Mouse (Mus musculus): ENCODE results near the gene Spint5. TPM values are rescaled to one million over a fixed set of nuclear protein-coding genes. Genes with fewer than 3 reads are reported as not detected.

Spint5 gene
- total RNA-seq, 2 experiments from 2014 or later = not detected

DNA sequence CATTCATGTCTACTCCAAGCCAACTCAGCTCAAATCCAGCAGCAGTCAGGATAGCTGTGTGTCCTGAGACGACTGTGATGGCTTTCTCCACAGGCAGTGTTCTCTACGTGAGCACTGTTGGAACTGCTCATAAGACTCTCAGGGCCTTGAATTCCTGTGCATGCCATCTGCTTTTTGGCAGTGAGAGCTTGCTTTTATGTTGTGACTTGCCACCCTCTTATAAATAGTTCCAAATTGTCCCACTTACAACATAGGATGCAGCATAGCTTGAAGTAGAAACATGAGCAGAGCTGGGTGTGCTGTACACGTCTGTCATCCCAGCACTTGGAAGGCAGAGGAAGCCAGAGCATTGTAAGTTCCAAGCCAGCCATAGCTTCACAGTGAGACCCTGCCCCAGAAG lies 50.7 kb downstream of the Spint5 start:
- DNase-seq (ENCODE audit: extremely low spot score in 1 of 2, low spot score in 2 of 2) = no peak
- intact Hi-C loops (cut with DNase I) = no loop called here

Other genes starting within 250 kb of the Spint5 start
- not detected for gene Trp53tg5, start 241.6 kb upstream of the Spint5 start, total RNA-seq (2021)
- gene Dbndd2, start 229.2 kb upstream of the Spint5 start, total RNA-seq (2021) = 10 to 100 TPM; 75.5 to 77.3 TPM
- gene Pigt, start 217.8 kb upstream of the Spint5 start, total RNA-seq (2021) = 100 to 1,000 TPM; 119 to 124 TPM
- gene Wfdc2, start 152.9 kb upstream of the Spint5 start, total RNA-seq (2021) = under 1 TPM in 1 of 2 experiments, not detected in 1; 0.84 TPM
- not detected for gene Spint3, start 141.8 kb upstream of the Spint5 start, total RNA-seq (2021)
- gene Wfdc6a, start 129.9 kb upstream of the Spint5 start, total RNA-seq (2021) = 1 to 10 TPM in 1 of 2 experiments, under 1 TPM in 1; 0.47 to 1.7 TPM
- gene Eppin, start 121.7 kb upstream of the Spint5 start, total RNA-seq (2021) = not detected
- not detected for gene Wfdc6b, start 101.8 kb upstream of the Spint5 start, total RNA-seq (2021)
- not detected for gene Wfdc8, start 101.7 kb upstream of the Spint5 start, total RNA-seq (2021)
- gene Wfdc16, start 76.5 kb upstream of the Spint5 start, total RNA-seq (2021) = not detected
- not detected for gene Wfdc10, start 59.3 kb upstream of the Spint5 start, total RNA-seq (2021)
- gene Wfdc9, start 58.7 kb upstream of the Spint5 start, total RNA-seq (2021) = not detected
- not detected for gene Wfdc11, start 41.2 kb upstream of the Spint5 start, total RNA-seq (2021)
- not detected for gene Wfdc13, start 30.2 kb upstream of the Spint5 start, total RNA-seq (2021)
- gene Spint4, start 16.8 kb upstream of the Spint5 start, total RNA-seq (2021) = not detected
- gene Wfdc3, start 30.6 kb downstream of the Spint5 start, total RNA-seq (2021) = 1 to 10 TPM in 1 of 2 experiments, under 1 TPM in 1; 0.94 to 1.1 TPM
- 10 to 100 TPM; 32.7 to 34.1 TPM for gene Dnttip1, start 30.7 kb downstream of the Spint5 start, total RNA-seq (2021)
- 1 to 10 TPM; 4.1 to 6.4 TPM for gene Ube2c, start 54.6 kb downstream of the Spint5 start, total RNA-seq (2021)
- gene Tnnc2, start 64.7 kb downstream of the Spint5 start, total RNA-seq (2021) = not detected
- gene Snx21, start 70.5 kb downstream of the Spint5 start, total RNA-seq (2021) = 10 to 100 TPM; 48.1 to 49.2 TPM
- gene Acot8, start 89.6 kb downstream of the Spint5 start, total RNA-seq (2021) = 10 to 100 TPM; 22.1 to 30.0 TPM
- 1 to 10 TPM; 8.9 to 9.0 TPM for gene Zswim3, start 89.8 kb downstream of the Spint5 start, total RNA-seq (2021)
- 10 to 100 TPM; 19.6 to 20.3 TPM for gene Zswim1, start 107.4 kb downstream of the Spint5 start, total RNA-seq (2021)
- gene Spata25, start 113.2 kb downstream of the Spint5 start, total RNA-seq (2021) = under 1 TPM in 1 of 2 experiments, not detected in 1; 0.58 TPM
- gene Ctsa, start 117.6 kb downstream of the Spint5 start, total RNA-seq (2021) = 10 to 100 TPM; 77.5 to 78.8 TPM
- 1 to 10 TPM; 5.4 to 6.7 TPM for gene Neurl2, start 118.2 kb downstream of the Spint5 start, total RNA-seq (2021)
- 10 to 100 TPM; 63.8 to 79.4 TPM for gene Pltp, start 142.4 kb downstream of the Spint5 start, total RNA-seq (2021)
- 10 to 100 TPM; 41.4 to 45.9 TPM for gene Pcif1, start 164.0 kb downstream of the Spint5 start, total RNA-seq (2021)
- 10 to 100 TPM; 22.7 to 24.4 TPM for gene Zfp335, start 196.5 kb downstream of the Spint5 start, total RNA-seq (2021)
- gene Mmp9, start 225.5 kb downstream of the Spint5 start, total RNA-seq (2021) = 1 to 10 TPM; 2.9 to 3.4 TPM
- gene Slc12a5, start 245.5 kb downstream of the Spint5 start, total RNA-seq (2021) = 100 to 1,000 TPM; 350 to 355 TPM